Mouse (Mus musculus): ENCODE results near the gene Btbd18. TPM values are rescaled to one million over a fixed set of nuclear protein-coding genes. Genes with fewer than 3 reads are reported as not detected.
A peak's percentile ranks its signal among the peaks of the same experiment; 100 is the strongest.

Btbd18 gene
- polyA plus RNA-seq, 1 experiment: not detected

DNA sequence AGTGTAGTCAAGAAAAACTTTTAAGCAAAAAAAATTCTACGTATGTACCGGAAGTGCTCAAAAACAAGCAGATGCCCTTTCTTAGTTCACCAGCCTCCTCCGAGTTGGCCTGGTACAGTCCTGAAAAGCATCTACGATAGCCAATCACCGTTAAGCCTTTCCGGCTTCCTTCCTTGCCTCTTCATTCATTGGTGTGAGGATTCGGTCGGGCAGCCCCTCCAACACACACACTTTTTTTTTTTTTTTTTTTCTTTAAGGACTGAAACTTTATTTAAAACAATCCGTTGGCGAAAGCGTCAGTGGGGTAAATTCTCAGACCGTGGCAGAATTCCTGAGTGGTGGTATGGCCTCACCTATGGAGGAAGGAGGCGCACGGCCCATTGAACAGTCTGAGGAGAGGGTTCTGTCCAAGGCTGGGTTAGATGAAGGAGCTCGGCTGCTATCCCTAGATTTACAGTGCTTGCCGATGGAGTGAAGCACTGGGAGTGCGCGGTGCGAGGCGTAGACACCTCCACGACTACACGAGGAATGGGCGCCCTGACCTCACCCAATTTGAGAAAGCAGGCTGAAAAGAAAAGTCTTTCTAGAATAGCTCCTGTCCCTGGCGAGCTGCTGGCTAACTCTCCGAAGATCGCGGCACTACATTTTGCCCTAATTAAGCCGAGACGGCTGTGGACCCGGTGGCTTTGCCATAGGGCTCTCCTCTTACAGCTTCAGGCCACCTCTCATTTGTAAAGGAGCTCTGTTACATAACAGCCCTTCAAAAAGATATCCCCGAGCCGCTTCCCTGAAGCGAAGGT is 56.9 kb downstream of the Btbd18 start:
- H3K4me1 ChIP-seq (ENCODE audit: control insufficient read depth, insufficient read depth, low read length): peaks cover 8% of the 10 kb centered on the region
- peak overlapping the region; percentile 84 for H3K4me3 ChIP-seq (ENCODE audit: insufficient read depth, low read length)
- H3K27ac ChIP-seq (ENCODE audit: insufficient read depth, low read depth, low read length): peak overlapping the region; percentile 74
- no peak for TF ChIP-seq POLR2A (IDR thresholded peaks at IDR 0.05; ENCODE audit: borderline replicate concordance, low read depth, low read length)
- no peak for TF ChIP-seq CTCF (IDR thresholded peaks at IDR 0.05; ENCODE audit: low read depth, low read length)

- TF ChIP-seq CTCF (IDR thresholded peaks at IDR 0.05; ENCODE audit: low read depth, low read length) (no peak), POLR2A (IDR thresholded peaks at IDR 0.05; ENCODE audit: borderline replicate concordance, low read depth, low read length) (no peak)
- H3K27ac ChIP-seq (ENCODE audit: insufficient read depth, low read depth, low read length): peak overlapping the region; percentile 66
Observed at GRCm38 (mm10) chr2:84716423-84717355, 57.8 kb downstream of the Btbd18 start.

DNA sequence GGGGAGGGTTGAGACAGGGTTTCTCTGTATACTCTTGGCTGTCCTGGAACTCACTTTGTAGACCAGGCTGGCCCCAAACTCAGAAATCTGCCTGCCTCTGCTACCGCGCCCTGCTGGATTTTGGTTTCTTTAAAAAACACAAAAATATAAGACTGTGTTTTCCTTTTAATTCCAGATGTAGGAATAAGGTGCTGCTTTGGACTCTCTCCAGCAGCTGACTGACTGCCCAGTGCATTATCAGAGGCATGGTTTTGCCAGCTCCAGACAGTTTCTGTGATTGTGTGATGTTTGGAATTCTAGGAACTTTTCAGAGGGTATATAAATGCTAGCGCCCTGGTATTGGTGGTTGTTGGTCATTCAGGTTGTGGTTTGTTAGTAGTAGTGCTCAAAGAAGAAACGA is 58.5 kb downstream of the Btbd18 start:
- no peak for TF ChIP-seq CTCF (IDR thresholded peaks at IDR 0.05; ENCODE audit: low read depth, low read length)
- no peak for TF ChIP-seq POLR2A (IDR thresholded peaks at IDR 0.05; ENCODE audit: borderline replicate concordance, low read depth, low read length)
- peaks cover 8% of the 10 kb centered on the region for H3K4me1 ChIP-seq (ENCODE audit: control insufficient read depth, insufficient read depth, low read length)
- H3K27ac ChIP-seq (ENCODE audit: insufficient read depth, low read depth, low read length): no peak overlapping the region
- H3K4me3 ChIP-seq (ENCODE audit: insufficient read depth, low read length): no peak overlapping the region

More at GRCm38 (mm10) chr2:84716423-84717355, 57.8 kb downstream of the Btbd18 start:
- peaks cover 8% of the 10 kb centered on the region for H3K4me1 ChIP-seq (ENCODE audit: control insufficient read depth, insufficient read depth, low read length)
- peak overlapping the region; percentile 84 for H3K4me3 ChIP-seq (ENCODE audit: insufficient read depth, low read length)

Other genes with a start within 250 kb of the Btbd18 start
- 23.2 and 29.1 TPM in 2 replicates for gene Calcrl, start 233.7 kb upstream of the Btbd18 start, polyA plus RNA-seq (2012; ENCODE audit: insufficient read depth, insufficient read length, missing spikeins)
- 21.5 and 25.5 TPM in 2 replicates for gene Tfpi, start 182.3 kb upstream of the Btbd18 start, polyA plus RNA-seq (2012; ENCODE audit: insufficient read depth, insufficient read length, missing spikeins)
- 99.2 and 110 TPM in 2 replicates for gene Ctnnd1, start 8.3 kb upstream of the Btbd18 start, polyA plus RNA-seq (2012; ENCODE audit: insufficient read depth, insufficient read length, missing spikeins)
- 24.2 and 24.5 TPM in 2 replicates for gene Selenoh, start 11.7 kb downstream of the Btbd18 start, polyA plus RNA-seq (2012; ENCODE audit: insufficient read depth, insufficient read length, missing spikeins)
- gene Gm28635, start 19.0 kb downstream of the Btbd18 start, polyA plus RNA-seq (2012; ENCODE audit: insufficient read depth, insufficient read length, missing spikeins): not detected in 2 replicates
- gene Med19, start 19.3 kb downstream of the Btbd18 start, polyA plus RNA-seq (2012; ENCODE audit: insufficient read depth, insufficient read length, missing spikeins): 20.4 and 22.9 TPM in 2 replicates
- gene Tmx2, start 20.1 kb downstream of the Btbd18 start, polyA plus RNA-seq (2012; ENCODE audit: insufficient read depth, insufficient read length, missing spikeins): 41.4 TPM in 2 replicates
- gene Zdhhc5, start 56.1 kb downstream of the Btbd18 start, polyA plus RNA-seq (2012; ENCODE audit: insufficient read depth, insufficient read length, missing spikeins): 27.5 and 29.2 TPM in 2 replicates
- 16.4 and 16.6 TPM in 2 replicates for gene Clp1, start 68.3 kb downstream of the Btbd18 start, polyA plus RNA-seq (2012; ENCODE audit: insufficient read depth, insufficient read length, missing spikeins)
- gene Ypel4, start 75.0 kb downstream of the Btbd18 start, polyA plus RNA-seq (2012; ENCODE audit: insufficient read depth, insufficient read length, missing spikeins): 0.70 and 0.92 TPM in 2 replicates
- not detected in 2 replicates for gene Gm19426, start 84.6 kb downstream of the Btbd18 start, polyA plus RNA-seq (2012; ENCODE audit: insufficient read depth, insufficient read length, missing spikeins)
- 0.83 TPM in 1 of 2 replicates, not detected in the other for gene Serping1, start 116.4 kb downstream of the Btbd18 start, polyA plus RNA-seq (2012; ENCODE audit: insufficient read depth, insufficient read length, missing spikeins)
- 107 and 110 TPM in 2 replicates for gene Ube2l6, start 139.7 kb downstream of the Btbd18 start, polyA plus RNA-seq (2012; ENCODE audit: insufficient read depth, insufficient read length, missing spikeins)
- not detected in 2 replicates for gene Smtnl1, start 163.6 kb downstream of the Btbd18 start, polyA plus RNA-seq (2012; ENCODE audit: insufficient read depth, insufficient read length, missing spikeins)
- 20.7 TPM in 2 replicates for gene Timm10, start 167.9 kb downstream of the Btbd18 start, polyA plus RNA-seq (2012; ENCODE audit: insufficient read depth, insufficient read length, missing spikeins)
- gene Slc43a1, start 179.8 kb downstream of the Btbd18 start, polyA plus RNA-seq (2012; ENCODE audit: insufficient read depth, insufficient read length, missing spikeins): not detected in 2 replicates
- gene Rtn4rl2, start 227.6 kb downstream of the Btbd18 start, polyA plus RNA-seq (2012; ENCODE audit: insufficient read depth, insufficient read length, missing spikeins): not detected in 2 replicates

All from bone marrow macrophage, adult 2 months (primary cell).